ENCODE assay signal across 10 mouse cellular contexts in genomic region chr8:82943223-82944006, GRCm38 (mm10).
DNase-seq lines count a peak whose midpoint lies in the region; ATAC-seq lines count a peak whose summit lies in the region.
"Had no signal": no experiment of that assay in that cellular context is flagged by ENCODE, and none has a peak within 500 bp of the region (broad histone marks: within the 10 kb centered on the region; RNA-seq: fewer than 3 reads in every experiment).

No protein-coding gene starts in this region.

- ATAC-seq in heart, embryonic 15.5 days (replicated peaks; ENCODE audit: insufficient number of reproducible peaks, insufficient read depth, low FRiP score, low read depth), result no peak
- ATAC-seq in heart, embryonic 12.5 days (ENCODE audit: insufficient number of reproducible peaks, low FRiP score), result no peak
- peak; percentile 53; the same call in 1 of the 2 replicates for ATAC-seq in embryonic facial prominence, embryonic 14.5 days (ENCODE audit: low read depth)
- ATAC-seq in CD4-positive, CD25-positive, alpha-beta regulatory T cell, adult 4 months, result no peak
- ATAC-seq: inflammation-experienced regulatory T-cells, adult 6 months had no signal

- H3K27ac ChIP-seq in heart, embryonic 15.5 days, result peak overlapping the region; percentile 58
- H3K27ac ChIP-seq in heart, embryonic 12.5 days (ENCODE audit: poor library complexity, severe bottlenecking), result no peak overlapping the region
- no peak overlapping the region for H3K27ac ChIP-seq in embryonic facial prominence, embryonic 14.5 days (replicated peaks; ENCODE audit: low read depth, low read length)

- no peak overlapping the region for H3K4me3 ChIP-seq in heart, embryonic 15.5 days
- no peak overlapping the region for H3K4me3 ChIP-seq in heart, embryonic 12.5 days
- H3K4me3 ChIP-seq in embryonic facial prominence, embryonic 14.5 days (ENCODE audit: low read depth, low read length), result no peak overlapping the region
- H3K4me3 ChIP-seq: erythroblast, embryonic 14.5 days had no signal

- peaks cover 19% of the 10 kb centered on the region for H3K4me1 ChIP-seq in heart, embryonic 15.5 days (replicated peaks)
- H3K4me1 ChIP-seq in heart, embryonic 12.5 days (replicated peaks), result peaks cover 14% of the 10 kb centered on the region
- H3K4me1 ChIP-seq in embryonic facial prominence, embryonic 14.5 days (ENCODE audit: control insufficient read depth, insufficient read depth, low read length), result peaks cover 53% of the 10 kb centered on the region

- H3K27me3 ChIP-seq in heart, embryonic 15.5 days, result no peaks in the 10 kb centered on the region
- no peaks in the 10 kb centered on the region for H3K27me3 ChIP-seq in heart, embryonic 12.5 days (replicated peaks)
- no peaks in the 10 kb centered on the region for H3K27me3 ChIP-seq in embryonic facial prominence, embryonic 14.5 days (replicated peaks; ENCODE audit: control insufficient read depth, insufficient read depth, low read length)

- no peaks in the 10 kb centered on the region for H3K36me3 ChIP-seq in heart, embryonic 15.5 days
- no peaks in the 10 kb centered on the region for H3K36me3 ChIP-seq in heart, embryonic 12.5 days
- H3K36me3 ChIP-seq in embryonic facial prominence, embryonic 14.5 days (ENCODE audit: control insufficient read depth, insufficient read depth, low read length), result no peaks in the 10 kb centered on the region

- DNase-seq in 3134 (ENCODE audit: extremely low read depth, insufficient read length, low spot score), result peak; percentile 42
- DNase-seq in embryonic facial prominence, embryonic 14.5 days (ENCODE audit: low spot score), result peak; percentile 86
- DNase-seq in kidney, postnatal 10 days, result peak; percentile 39
- no peak for DNase-seq in right cerebral cortex, postnatal 4 days
- DNase-seq in frontal cortex, postnatal 10 days (ENCODE audit: low spot score in 2 of 2), result no peak

- no peaks in the 10 kb centered on the region for H3K9me3 ChIP-seq in heart, embryonic 15.5 days (replicated peaks)
- no peaks in the 10 kb centered on the region for H3K9me3 ChIP-seq in heart, embryonic 12.5 days (replicated peaks)
- no peaks in the 10 kb centered on the region for H3K9me3 ChIP-seq in embryonic facial prominence, embryonic 14.5 days (ENCODE audit: control insufficient read depth, low read length)

- no peak overlapping the region for H3K4me2 ChIP-seq in heart, embryonic 15.5 days
- H3K4me2 ChIP-seq in heart, embryonic 12.5 days, result no peak overlapping the region
- no peak overlapping the region for H3K4me2 ChIP-seq in embryonic facial prominence, embryonic 14.5 days (ENCODE audit: low read depth, low read length)

- H3K9ac ChIP-seq in heart, embryonic 15.5 days, result no peak overlapping the region
- H3K9ac ChIP-seq in heart, embryonic 12.5 days, result no peak overlapping the region
- H3K9ac ChIP-seq in embryonic facial prominence, embryonic 14.5 days (ENCODE audit: low read depth, low read length), result no peak overlapping the region

- WGBS in heart, embryonic 15.5 days, result 49% methylated on average over 6 of the region's 6 CpGs
- 58% methylated on average over 6 of the region's 6 CpGs for WGBS in heart, embryonic 12.5 days
- 22% methylated on average over 6 of the region's 6 CpGs for WGBS in embryonic facial prominence, embryonic 14.5 days

Comparison
In these comparisons a context has a peak if more than half of its experiments do, and no peak if none do; other contexts are left out.
1. DNase-seq: peak in 3134 (single experiment), embryonic facial prominence, embryonic 14.5 days (single experiment) and kidney, postnatal 10 days (single experiment); none in right cerebral cortex, postnatal 4 days (single experiment) and frontal cortex, postnatal 10 days (0 of 2).